Mouse (Mus musculus): Measurements from ENCODE around the gene Relch. TPM values are rescaled to one million over a fixed set of nuclear protein-coding genes. Genes with fewer than 3 reads are reported as not detected.

Relch gene
- total and polyA plus RNA-seq, 2 experiments from 2014 or later = 41.1 to 85.8 TPM

GRCm38 (mm10) chr1:105663962-105664812 is 526 bp downstream of the Relch start:
- Histone ChIP-seq H3K9me3 (ENCODE audit: low read length) (no peaks in the 10 kb centered on the region), H3K27me3 (ENCODE audit: insufficient read depth, low read length) (no peaks in the 10 kb centered on the region), H3K4me1 (ENCODE audit: insufficient read depth) (peaks cover 25% of the 10 kb centered on the region), H3K9ac (peak overlapping the region; percentile 96), H3K27ac (ENCODE audit: low read depth, low read length) (peak overlapping the region; percentile 94), H3K36me3 (ENCODE audit: insufficient read depth) (no peaks in the 10 kb centered on the region), H3K4me3 (ENCODE audit: low read depth, low read length) (peak overlapping the region; percentile 95), H3K4me2 (ENCODE audit: low read depth) (peak overlapping the region; percentile 92)
- peak; percentile 67 for ATAC-seq
- no peak for TF ChIP-seq CTCF (IDR thresholded peaks at IDR 0.05; ENCODE audit: low read depth)
- DNase-seq = peak; percentile 28
- under 1% methylated on average over 68 of the region's 68 CpGs for WGBS

- peaks cover 19% of the 10 kb centered on the region for H3K4me1 ChIP-seq (ENCODE audit: insufficient read depth)
- no peak for ATAC-seq
- H3K27ac ChIP-seq (ENCODE audit: low read depth, low read length) = no peak overlapping the region
- no peak overlapping the region for H3K4me3 ChIP-seq (ENCODE audit: low read depth, low read length)
- TF ChIP-seq CTCF (IDR thresholded peaks at IDR 0.05; ENCODE audit: low read depth) = no peak
- H3K4me2 ChIP-seq (ENCODE audit: low read depth) = no peak overlapping the region
- H3K9ac ChIP-seq = no peak overlapping the region
- no peak for DNase-seq
- no peaks in the 10 kb centered on the region for H3K9me3 ChIP-seq (ENCODE audit: low read length)
- no peaks in the 10 kb centered on the region for H3K27me3 ChIP-seq (ENCODE audit: insufficient read depth, low read length)
- H3K36me3 ChIP-seq (ENCODE audit: insufficient read depth) = no peaks in the 10 kb centered on the region
These were observed 6.0 kb downstream of the Relch start for GRCm38 (mm10) chr1:105669700-105670099.

GRCm38 (mm10) chr1:105674763-105675162 is 11.1 kb downstream of the Relch start:
- H3K4me1 ChIP-seq (ENCODE audit: insufficient read depth) = no peaks in the 10 kb centered on the region

GRCm38 (mm10) chr1:105680587-105680986 is 16.9 kb downstream of the Relch start:
- no peaks in the 10 kb centered on the region for H3K9me3 ChIP-seq (ENCODE audit: low read length)
- DNase-seq (no peak), ATAC-seq (no peak)
- TF ChIP-seq CTCF (IDR thresholded peaks at IDR 0.05; ENCODE audit: low read depth) = peak; percentile 37
- no peak overlapping the region for H3K4me3 ChIP-seq (ENCODE audit: low read depth, low read length)
- no peak overlapping the region for H3K4me2 ChIP-seq (ENCODE audit: low read depth)
- H3K27me3 ChIP-seq (ENCODE audit: insufficient read depth, low read length) = no peaks in the 10 kb centered on the region
- H3K36me3 ChIP-seq (ENCODE audit: insufficient read depth) = no peaks in the 10 kb centered on the region
- no peaks in the 10 kb centered on the region for H3K4me1 ChIP-seq (ENCODE audit: insufficient read depth)
- H3K9ac ChIP-seq = no peak overlapping the region
- WGBS = 85% methylated on average over 1 of the region's 1 CpGs
- H3K27ac ChIP-seq (ENCODE audit: low read depth, low read length) = no peak overlapping the region

More at GRCm38 (mm10) chr1:105674763-105675162, 11.1 kb downstream of the Relch start:
- Histone ChIP-seq H3K4me2 (ENCODE audit: low read depth) (no peak overlapping the region), H3K27ac (ENCODE audit: low read depth, low read length) (no peak overlapping the region), H3K9me3 (ENCODE audit: low read length) (no peaks in the 10 kb centered on the region), H3K36me3 (ENCODE audit: insufficient read depth) (no peaks in the 10 kb centered on the region), H3K9ac (no peak overlapping the region), H3K4me3 (ENCODE audit: low read depth, low read length) (no peak overlapping the region), H3K27me3 (ENCODE audit: insufficient read depth, low read length) (no peaks in the 10 kb centered on the region)
- no peak for TF ChIP-seq CTCF (IDR thresholded peaks at IDR 0.05; ENCODE audit: low read depth)
- no peak for DNase-seq
- no peak for ATAC-seq
- 93% methylated on average over 2 of the region's 2 CpGs for WGBS

GRCm38 (mm10) chr1:105685501-105685900 is 21.8 kb downstream of the Relch start:
- H3K4me2 ChIP-seq (ENCODE audit: low read depth) = no peak overlapping the region
- H3K27ac ChIP-seq (ENCODE audit: low read depth, low read length) = no peak overlapping the region
- no peaks in the 10 kb centered on the region for H3K27me3 ChIP-seq (ENCODE audit: insufficient read depth, low read length)
- H3K36me3 ChIP-seq (ENCODE audit: insufficient read depth) = no peaks in the 10 kb centered on the region
- H3K9ac ChIP-seq = no peak overlapping the region
- H3K4me3 ChIP-seq (ENCODE audit: low read depth, low read length) = no peak overlapping the region
- no peak for TF ChIP-seq CTCF (IDR thresholded peaks at IDR 0.05; ENCODE audit: low read depth)
- DNase-seq = no peak
- no peaks in the 10 kb centered on the region for H3K4me1 ChIP-seq (ENCODE audit: insufficient read depth)
- 84% methylated on average over 3 of the region's 3 CpGs for WGBS
- H3K9me3 ChIP-seq (ENCODE audit: low read length) = no peaks in the 10 kb centered on the region
- no peak for ATAC-seq

- Histone ChIP-seq H3K4me3 (ENCODE audit: low read depth, low read length) (no peak overlapping the region), H3K27ac (ENCODE audit: low read depth, low read length) (no peak overlapping the region), H3K9me3 (ENCODE audit: low read length) (no peaks in the 10 kb centered on the region), H3K4me2 (ENCODE audit: low read depth) (no peak overlapping the region), H3K27me3 (ENCODE audit: insufficient read depth, low read length) (no peaks in the 10 kb centered on the region), H3K4me1 (ENCODE audit: insufficient read depth) (no peaks in the 10 kb centered on the region), H3K9ac (no peak overlapping the region), H3K36me3 (ENCODE audit: insufficient read depth) (peaks cover 4% of the 10 kb centered on the region; the same call in 1 of the 2 replicates)
- WGBS = 89% methylated on average over 2 of the region's 2 CpGs
- no peak for ATAC-seq
- no peak for TF ChIP-seq CTCF (IDR thresholded peaks at IDR 0.05; ENCODE audit: low read depth)
- no peak for DNase-seq
These were observed 31.9 kb downstream of the Relch start for GRCm38 (mm10) chr1:105695581-105695980.

- Histone ChIP-seq H3K27ac (ENCODE audit: low read depth, low read length) (no peak overlapping the region), H3K9me3 (ENCODE audit: low read length) (no peaks in the 10 kb centered on the region), H3K4me2 (ENCODE audit: low read depth) (no peak overlapping the region), H3K27me3 (ENCODE audit: insufficient read depth, low read length) (no peaks in the 10 kb centered on the region), H3K4me3 (ENCODE audit: low read depth, low read length) (no peak overlapping the region), H3K4me1 (ENCODE audit: insufficient read depth) (no peaks in the 10 kb centered on the region), H3K9ac (no peak overlapping the region), H3K36me3 (ENCODE audit: insufficient read depth) (peaks cover 10% of the 10 kb centered on the region)
- WGBS = 80% methylated on average over 4 of the region's 4 CpGs
- no peak for DNase-seq
- no peak for TF ChIP-seq CTCF (IDR thresholded peaks at IDR 0.05; ENCODE audit: low read depth)
- ATAC-seq = no peak
These were observed 37.4 kb downstream of the Relch start for GRCm38 (mm10) chr1:105700984-105701530.
